17 mouse cellular contexts compared by ENCODE assay signal in genomic region chr11:3710203-3710602, GRCm38 (mm10).
"Had no signal": no experiment of that assay in that cellular context is flagged by ENCODE, and none has a peak within 500 bp of the region (broad histone marks: within the 10 kb centered on the region; RNA-seq: fewer than 3 reads in every experiment).

No protein-coding gene starts in this region.

- DNase-seq: kidney, adult 11 months; kidney, adult 9 months; kidney, postnatal 4 days; lung, adult 2 months; lung, postnatal 10 days; right cerebral cortex, postnatal 14 days; thymus, adult 2 months; thymus, postnatal 25 days had no signal

- H3K9me3 ChIP-seq: limb, embryonic 10.5 days; liver, embryonic 15.5 days; midbrain, embryonic 12.5 days; neural tube, embryonic 13.5 days had no signal

- H3K4me2 ChIP-seq: liver, embryonic 11.5 days; liver, embryonic 15.5 days; midbrain, embryonic 12.5 days; neural tube, embryonic 13.5 days had no signal

- H3K9ac ChIP-seq: liver, embryonic 15.5 days; midbrain, embryonic 12.5 days; neural tube, embryonic 13.5 days had no signal

- H3K36me3 ChIP-seq: limb, embryonic 10.5 days; liver, embryonic 15.5 days; midbrain, embryonic 12.5 days had no signal

- H3K4me1 ChIP-seq: liver, embryonic 15.5 days; midbrain, embryonic 12.5 days; neural tube, embryonic 13.5 days had no signal

- H3K27ac ChIP-seq: kidney, postnatal 0 days; layer of hippocampus, adult 2 months; limb, embryonic 10.5 days; liver, embryonic 15.5 days; macrophage; midbrain, embryonic 12.5 days; neural tube, embryonic 13.5 days had no signal

- H3K4me3 ChIP-seq: layer of hippocampus, adult 2 months; limb, embryonic 10.5 days; liver, embryonic 15.5 days; megakaryocyte, embryonic 14.5 days; midbrain, embryonic 12.5 days; neural tube, embryonic 13.5 days had no signal

- H3K27me3 ChIP-seq: liver, embryonic 15.5 days; neural tube, embryonic 13.5 days had no signal
